Mouse (Mus musculus) left cerebral cortex, postnatal 14 days (tissue): ENCODE measurements around the gene Sumf1. TPM values are rescaled to one million over a fixed set of nuclear protein-coding genes. Genes with fewer than 3 reads are reported as not detected.

Experiments used
- DNase-seq, 2 experiments: peaks; one replicate each; pipeline ENCODE4 v3.0.0; 2021 to 2022; ENCODE audit warnings: low spot score in 2 of 2, mixed read lengths in 1 of 2
- intact Hi-C: fragments of 180-260 bp; cut with DNase I; formaldehyde crosslinking; loops from one replicate; pipeline ENCODE4 v1.15.1; 2025
- total RNA-seq, 2 experiments: library from RNA; stranded (reverse); gene quantifications; 2 replicates each; pipeline ENCODE4 v1.2.3; 2021

Gene Sumf1
- total RNA-seq, 2 experiments from 2014 or later: 17.4 to 18.2 TPM

- intact Hi-C loops: loop anchor here (2.0 to 5.0 kb wide), 3 partner anchors 95 to 195 kb away; no protein-coding TSS in a partner anchor
- DNase-seq: peak in 1 of 2 experiments; percentile 14
Measured at GRCm38 (mm10) chr6:108211896-108212880, 26.8 kb upstream of the Sumf1 start.

- no peak for DNase-seq
- intact Hi-C loops: no loop called here
Measured at GRCm38 (mm10) chr6:108206914-108207566, 21.7 kb upstream of the Sumf1 start.

- DNase-seq: no peak
- intact Hi-C loops: no loop called here
Measured at GRCm38 (mm10) chr6:108206145-108206544, 20.8 kb upstream of the Sumf1 start.

- intact Hi-C loops: no loop called here
- no peak for DNase-seq
Measured at GRCm38 (mm10) chr6:108204322-108204721, 18.9 kb upstream of the Sumf1 start.

GRCm38 (mm10) chr6:108198286-108198685, 12.9 kb upstream of the Sumf1 start:
- intact Hi-C loops: no loop called here
- no peak for DNase-seq

GRCm38 (mm10) chr6:108197117-108197516, 11.7 kb upstream of the Sumf1 start:
- intact Hi-C loops: no loop called here
- no peak for DNase-seq

GRCm38 (mm10) chr6:108196665-108197064, 11.3 kb upstream of the Sumf1 start:
- no peak for DNase-seq
- intact Hi-C loops: no loop called here

- DNase-seq: no peak
- intact Hi-C loops: no loop called here
Measured at GRCm38 (mm10) chr6:108192632-108193031, 7.2 kb upstream of the Sumf1 start.

- DNase-seq: no peak
- intact Hi-C loops: no loop called here
Measured at GRCm38 (mm10) chr6:108190690-108191089, 5.3 kb upstream of the Sumf1 start.

- DNase-seq: no peak
- intact Hi-C loops: no loop called here
Measured at GRCm38 (mm10) chr6:108185685-108186009, 265 bp upstream of the Sumf1 start.

- intact Hi-C loops: no loop called here
- no peak for DNase-seq
Measured at GRCm38 (mm10) chr6:108179087-108179486, 6.3 kb downstream of the Sumf1 start.

GRCm38 (mm10) chr6:108174181-108174580, 11.2 kb downstream of the Sumf1 start:
- DNase-seq: peak; percentile 22 to 25
- intact Hi-C loops: no loop called here

- intact Hi-C loops: no loop called here
Measured at GRCm38 (mm10) chr6:108172219-108172618, 13.2 kb downstream of the Sumf1 start.

GRCm38 (mm10) chr6:108169466-108169865, 15.9 kb downstream of the Sumf1 start:
- intact Hi-C loops: no loop called here
- DNase-seq: no peak

More at GRCm38 (mm10) chr6:108172219-108172618, 13.2 kb downstream of the Sumf1 start:
- no peak for DNase-seq

GRCm38 (mm10) chr6:108168723-108169122, 16.7 kb downstream of the Sumf1 start:
- intact Hi-C loops: no loop called here
- no peak for DNase-seq

- DNase-seq: no peak
- intact Hi-C loops: no loop called here
Measured at GRCm38 (mm10) chr6:108167946-108168680, 17.3 kb downstream of the Sumf1 start.

GRCm38 (mm10) chr6:108165598-108165997, 19.8 kb downstream of the Sumf1 start:
- DNase-seq: no peak

GRCm38 (mm10) chr6:108164935-108165334, 20.4 kb downstream of the Sumf1 start:
- intact Hi-C loops: no loop called here

More at GRCm38 (mm10) chr6:108165598-108165997, 19.8 kb downstream of the Sumf1 start:
- intact Hi-C loops: no loop called here

GRCm38 (mm10) chr6:108160608-108161007, 24.8 kb downstream of the Sumf1 start:
- DNase-seq: peak in 1 of 2 experiments; percentile 26
- intact Hi-C loops: no loop called here

More at GRCm38 (mm10) chr6:108164935-108165334, 20.4 kb downstream of the Sumf1 start:
- DNase-seq: no peak

- DNase-seq: no peak
- intact Hi-C loops: no loop called here
Measured at GRCm38 (mm10) chr6:108156881-108157280, 28.5 kb downstream of the Sumf1 start.
